Mouse (Mus musculus) granulocyte monocyte progenitor cell, adult 5-6 weeks (primary cell): ENCODE data around the gene Olfr1361. TPM values are rescaled to one million over a fixed set of nuclear protein-coding genes. Genes with fewer than 3 reads are reported as not detected.

Source experiments
- ATAC-seq: replicated peaks from 2 replicates; pipeline ENCODE4 v1.8.0; 2016; ENCODE audit warnings: mild to moderate bottlenecking, moderate TSS enrichment, inconsistent platforms; ENCODE audit not compliant: poor library complexity, severe bottlenecking
- total RNA-seq, 2 experiments: library from RNA; stranded (forward) in 1 of 2; stranded (reverse) in 1 of 2; fragments of 200-712, 200-1000 nt in 1 of 2; fragments of >200 nt in 1 of 2; fragmentation: Nextera tagmentation in 1 of 2; gene quantifications; 2 replicates each; pipeline ENCODE4 v1.2.3; 2014 to 2017

Olfr1361 gene
- total RNA-seq (2014; fragmentation: Nextera tagmentation) (not detected in 2 replicates), total RNA-seq (2017) (not detected in 2 replicates)

DNA sequence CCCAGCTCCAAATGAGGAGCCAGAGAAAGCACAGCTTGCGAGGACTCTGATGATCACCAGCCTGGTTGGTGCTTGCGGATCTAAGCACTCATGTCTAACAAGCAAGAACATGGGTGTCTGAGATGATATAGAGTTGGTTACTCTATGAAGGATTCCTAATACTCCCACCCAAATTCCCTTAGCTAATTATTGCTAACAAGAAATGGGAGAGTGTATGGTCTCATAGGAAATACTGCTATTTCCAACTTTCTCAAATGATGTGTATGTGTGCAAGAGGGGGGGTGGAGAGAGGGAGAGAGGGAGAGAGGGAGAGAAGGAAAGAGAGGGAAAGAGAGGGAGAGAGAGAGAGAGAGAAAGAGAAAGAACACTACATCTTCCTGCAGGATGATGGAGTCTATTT is at the start of gene Olfr1361:
Olfr1361 (minus strand) TSS at position 101 of the 400 bp plus-strand sequence.
- no peak for ATAC-seq

GRCm38 (mm10) chr13:21711698-21712097 is 48.5 kb upstream of the Olfr1361 start:
- ATAC-seq = no peak

- peak; percentile 46 for ATAC-seq
These were observed 47.8 kb upstream of the Olfr1361 start for GRCm38 (mm10) chr13:21710821-21711525.

DNA sequence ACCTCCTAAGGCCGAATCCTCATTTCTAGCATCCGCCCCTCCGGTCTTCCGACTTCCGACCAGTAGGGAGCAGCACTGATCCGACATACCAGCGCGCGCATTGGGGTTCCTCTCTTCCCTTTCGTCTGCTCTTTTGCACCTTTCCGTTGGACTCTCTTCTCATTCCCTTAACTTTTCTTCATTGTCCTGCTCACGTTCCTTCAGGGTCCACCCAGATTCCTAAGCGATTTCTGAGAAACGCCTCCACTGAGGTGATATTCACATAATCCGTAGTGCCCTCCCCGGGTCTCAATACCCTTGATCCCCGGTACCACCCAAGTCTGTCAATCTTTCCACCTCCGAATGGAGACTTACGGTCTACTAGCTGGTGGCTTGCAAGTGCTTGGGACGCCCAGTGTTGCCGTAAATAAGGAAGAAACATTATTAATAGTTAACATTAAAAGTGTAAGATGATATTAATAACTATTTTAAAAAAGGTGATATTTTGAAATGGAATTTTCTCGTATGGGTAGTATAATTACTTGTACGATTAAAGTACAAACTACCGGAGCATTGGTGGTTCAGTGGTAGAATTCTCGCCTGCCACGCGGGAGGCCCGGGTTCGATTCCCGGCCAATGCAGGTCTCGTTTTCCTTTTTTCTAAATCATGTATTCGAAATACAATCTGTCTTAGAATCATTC is 47.0 kb upstream of the Olfr1361 start:
- ATAC-seq = peak; percentile 89

DNA sequence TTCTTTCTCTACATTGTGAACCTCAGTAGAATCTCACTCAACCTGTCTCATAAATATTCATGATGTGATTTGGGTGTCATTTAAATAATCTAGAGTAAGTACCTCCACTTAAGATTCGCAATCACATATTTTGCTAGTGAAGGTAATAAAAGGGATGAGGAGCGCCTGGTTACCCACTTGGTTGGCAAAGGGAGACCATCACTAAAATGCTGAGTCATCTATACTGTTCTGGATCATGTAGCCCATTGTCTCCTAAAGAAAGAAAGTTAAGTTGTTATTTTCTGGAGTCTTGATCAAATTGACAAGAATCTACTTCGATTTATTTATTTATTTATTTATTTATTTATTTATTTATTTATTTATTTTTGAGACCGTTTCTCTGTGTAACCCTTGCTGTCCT is 43.5 kb upstream of the Olfr1361 start:
- no peak for ATAC-seq

DNA sequence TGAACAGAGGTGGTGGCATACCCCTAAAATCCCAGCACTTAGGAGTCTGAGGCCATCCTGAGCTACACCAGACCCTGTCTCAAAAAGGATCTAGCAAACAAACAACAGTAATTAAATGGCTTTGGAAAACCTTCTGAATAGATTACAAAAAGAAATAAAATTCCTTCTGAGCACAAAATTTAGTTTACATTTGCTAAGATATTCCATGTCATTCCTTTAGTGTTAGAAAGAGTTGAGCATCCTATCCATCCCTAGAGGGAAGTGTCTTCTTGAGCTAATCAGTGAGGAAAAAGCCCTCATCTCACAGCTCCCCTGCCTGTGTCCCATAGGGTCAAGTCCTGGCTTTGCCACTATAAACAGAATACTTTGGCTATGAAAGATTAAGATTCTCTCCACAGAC is 34.6 kb upstream of the Olfr1361 start, which contains the start of gene Olfr1359:
Olfr1359 (plus strand) TSS at position 301 of the 400 bp plus-strand sequence.
- no peak for ATAC-seq

DNA sequence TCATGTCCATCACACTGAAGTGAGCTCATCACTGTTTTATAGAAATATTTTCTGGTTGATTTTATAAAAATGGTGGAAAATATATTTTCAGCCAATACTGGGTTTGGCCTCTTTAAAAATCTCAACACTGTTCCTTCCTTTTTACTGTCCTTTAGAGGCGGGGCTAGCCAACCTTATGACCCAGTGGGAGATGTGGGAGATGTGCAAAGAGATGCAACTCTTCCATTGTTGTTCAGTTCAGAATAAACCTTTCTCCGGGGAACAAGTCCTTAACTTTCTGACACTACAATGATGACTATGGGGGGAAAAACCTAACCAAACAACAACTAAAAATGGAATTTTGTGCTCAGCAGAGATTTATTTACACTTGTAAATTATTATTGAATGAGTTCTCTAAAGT is 14.1 kb upstream of the Olfr1361 start, which contains the start of gene Olfr1360:
Olfr1360 (minus strand) TSS at position 101 of the 400 bp plus-strand sequence.
- ATAC-seq = no peak

- no peak for ATAC-seq
These were observed 20.8 kb downstream of the Olfr1361 start, which contains the start of gene Olfr11 for GRCm38 (mm10) chr13:21642418-21642817. Gene Olfr11 (minus strand): TSS chr13:21642518.

- no peak for ATAC-seq
These were observed 49.3 kb downstream of the Olfr1361 start, which contains the start of gene Olfr1362 for GRCm38 (mm10) chr13:21613922-21614321. Gene Olfr1362 (minus strand): TSS chr13:21614022.

Other genes with a start within 250 kb of the Olfr1361 start
Only the 30 nearest of the 33 such genes appear.
- gene Zkscan4, start 184.5 kb downstream of the Olfr1361 start, total RNA-seq (2014; fragmentation: Nextera tagmentation) = 0.81 TPM in 1 of 2 replicates, not detected in the other
- gene Zkscan4, start 184.5 kb downstream of the Olfr1361 start, total RNA-seq (2017) = 0.72 and 0.73 TPM in 2 replicates
- not detected in 2 replicates for gene Gm10065, start 183.9 kb downstream of the Olfr1361 start, total RNA-seq (2014; fragmentation: Nextera tagmentation)
- gene Gm10065, start 183.9 kb downstream of the Olfr1361 start, total RNA-seq (2017) = not detected in 2 replicates
- 0.21 and 1.2 TPM in 2 replicates for gene AK157302, start 168.2 kb downstream of the Olfr1361 start, total RNA-seq (2014; fragmentation: Nextera tagmentation)
- gene AK157302, start 168.2 kb downstream of the Olfr1361 start, total RNA-seq (2017) = 1.1 TPM in 1 of 2 replicates, not detected in the other
- 7.3 and 7.9 TPM in 2 replicates for gene Gm11273, start 162.0 kb downstream of the Olfr1361 start, total RNA-seq (2014; fragmentation: Nextera tagmentation)
- 4.4 and 6.8 TPM in 2 replicates for gene Gm11273, start 162.0 kb downstream of the Olfr1361 start, total RNA-seq (2017)
- gene Zkscan8, start 132.3 kb downstream of the Olfr1361 start, total RNA-seq (2014; fragmentation: Nextera tagmentation) = 10.9 TPM in 2 replicates
- 7.3 and 7.8 TPM in 2 replicates for gene Zkscan8, start 132.3 kb downstream of the Olfr1361 start, total RNA-seq (2017)
- not detected in 2 replicates for gene Olfr1366, start 120.6 kb downstream of the Olfr1361 start, total RNA-seq (2014; fragmentation: Nextera tagmentation)
- gene Olfr1366, start 120.6 kb downstream of the Olfr1361 start, total RNA-seq (2017) = not detected in 2 replicates
- not detected in 2 replicates for gene Olfr1535, start 103.5 kb downstream of the Olfr1361 start, total RNA-seq (2014; fragmentation: Nextera tagmentation)
- not detected in 2 replicates for gene Olfr1535, start 103.5 kb downstream of the Olfr1361 start, total RNA-seq (2017)
- not detected in 2 replicates for gene Olfr1364, start 81.6 kb downstream of the Olfr1361 start, total RNA-seq (2014; fragmentation: Nextera tagmentation)
- gene Olfr1364, start 81.6 kb downstream of the Olfr1361 start, total RNA-seq (2017) = not detected in 2 replicates
- not detected in 2 replicates for gene Olfr1362, start 49.4 kb downstream of the Olfr1361 start, total RNA-seq (2014; fragmentation: Nextera tagmentation)
- gene Olfr1362, start 49.4 kb downstream of the Olfr1361 start, total RNA-seq (2017) = not detected in 2 replicates
- not detected in 2 replicates for gene Olfr11, start 20.9 kb downstream of the Olfr1361 start, total RNA-seq (2014; fragmentation: Nextera tagmentation)
- not detected in 2 replicates for gene Olfr11, start 20.9 kb downstream of the Olfr1361 start, total RNA-seq (2017)
- gene Olfr1360, start 14.0 kb upstream of the Olfr1361 start, total RNA-seq (2014; fragmentation: Nextera tagmentation) = not detected in 2 replicates
- gene Olfr1360, start 14.0 kb upstream of the Olfr1361 start, total RNA-seq (2017) = not detected in 2 replicates
- not detected in 2 replicates for gene Olfr1359, start 34.7 kb upstream of the Olfr1361 start, total RNA-seq (2014; fragmentation: Nextera tagmentation)
- not detected in 2 replicates for gene Olfr1359, start 34.7 kb upstream of the Olfr1361 start, total RNA-seq (2017)
- 210 and 236 TPM in 2 replicates for gene Hist1h2bl, start 52.8 kb upstream of the Olfr1361 start, total RNA-seq (2014; fragmentation: Nextera tagmentation)
- gene Hist1h2bl, start 52.8 kb upstream of the Olfr1361 start, total RNA-seq (2017) = 416 and 515 TPM in 2 replicates
- gene Hist1h2ai, start 53.0 kb upstream of the Olfr1361 start, total RNA-seq (2014; fragmentation: Nextera tagmentation) = 17.2 TPM in 1 of 2 replicates, not detected in the other
- 2,072 and 5,185 TPM in 2 replicates for gene Hist1h2ai, start 53.0 kb upstream of the Olfr1361 start, total RNA-seq (2017)
- 4.5 TPM in 1 of 2 replicates, not detected in the other for gene Hist1h3h, start 54.3 kb upstream of the Olfr1361 start, total RNA-seq (2014; fragmentation: Nextera tagmentation)
- gene Hist1h3h, start 54.3 kb upstream of the Olfr1361 start, total RNA-seq (2017) = 334 and 360 TPM in 2 replicates
- 123 and 125 TPM in 2 replicates for gene Hist1h2bm, start 58.7 kb upstream of the Olfr1361 start, total RNA-seq (2014; fragmentation: Nextera tagmentation)
- 554 and 641 TPM in 2 replicates for gene Hist1h2bm, start 58.7 kb upstream of the Olfr1361 start, total RNA-seq (2017)
- 2.1 and 2.5 TPM in 2 replicates for gene Hist1h4j, start 71.7 kb upstream of the Olfr1361 start, total RNA-seq (2014; fragmentation: Nextera tagmentation)
- gene Hist1h4j, start 71.7 kb upstream of the Olfr1361 start, total RNA-seq (2017) = 277 and 325 TPM in 2 replicates
- gene Hist1h4k, start 87.1 kb upstream of the Olfr1361 start, total RNA-seq (2014; fragmentation: Nextera tagmentation) = 143 and 341 TPM in 2 replicates
- 2,272 and 2,398 TPM in 2 replicates for gene Hist1h4k, start 87.1 kb upstream of the Olfr1361 start, total RNA-seq (2017)
- 8.6 and 105 TPM in 2 replicates for gene Hist1h2ak, start 90.4 kb upstream of the Olfr1361 start, total RNA-seq (2014; fragmentation: Nextera tagmentation)
- gene Hist1h2ak, start 90.4 kb upstream of the Olfr1361 start, total RNA-seq (2017) = 1,120 and 1,478 TPM in 2 replicates
- gene Hist1h2bn, start 90.7 kb upstream of the Olfr1361 start, total RNA-seq (2014; fragmentation: Nextera tagmentation) = 168 and 218 TPM in 2 replicates
- 1,437 and 1,878 TPM in 2 replicates for gene Hist1h2bn, start 90.7 kb upstream of the Olfr1361 start, total RNA-seq (2017)
- gene Hist1h1b, start 117.2 kb upstream of the Olfr1361 start, total RNA-seq (2014; fragmentation: Nextera tagmentation) = 278 and 329 TPM in 2 replicates
- 1,634 and 1,715 TPM in 2 replicates for gene Hist1h1b, start 117.2 kb upstream of the Olfr1361 start, total RNA-seq (2017)
- gene Hist1h3i, start 120.0 kb upstream of the Olfr1361 start, total RNA-seq (2014; fragmentation: Nextera tagmentation) = 73.1 and 153 TPM in 2 replicates
- 268 and 310 TPM in 2 replicates for gene Hist1h3i, start 120.0 kb upstream of the Olfr1361 start, total RNA-seq (2017)
- gene Hist1h2an, start 123.8 kb upstream of the Olfr1361 start, total RNA-seq (2014; fragmentation: Nextera tagmentation) = 8.9 TPM in 1 of 2 replicates, not detected in the other
- 984 and 1,144 TPM in 2 replicates for gene Hist1h2an, start 123.8 kb upstream of the Olfr1361 start, total RNA-seq (2017)
- gene Hist1h2bp, start 124.1 kb upstream of the Olfr1361 start, total RNA-seq (2014; fragmentation: Nextera tagmentation) = 8.8 and 28.0 TPM in 2 replicates
- gene Hist1h2bp, start 124.1 kb upstream of the Olfr1361 start, total RNA-seq (2017) = 41.2 and 55.0 TPM in 2 replicates
- 261 and 279 TPM in 2 replicates for gene Hist1h2bq, start 146.8 kb upstream of the Olfr1361 start, total RNA-seq (2014; fragmentation: Nextera tagmentation)
- 496 and 652 TPM in 2 replicates for gene Hist1h2bq, start 146.8 kb upstream of the Olfr1361 start, total RNA-seq (2017)
- 54.5 TPM in 1 of 2 replicates, not detected in the other for gene Hist1h2ao, start 147.1 kb upstream of the Olfr1361 start, total RNA-seq (2014; fragmentation: Nextera tagmentation)
- gene Hist1h2ao, start 147.1 kb upstream of the Olfr1361 start, total RNA-seq (2017) = 38.4 TPM in 1 of 2 replicates, not detected in the other
- gene Hist1h4m, start 148.4 kb upstream of the Olfr1361 start, total RNA-seq (2014; fragmentation: Nextera tagmentation) = 72.5 and 88.1 TPM in 2 replicates
- gene Hist1h4m, start 148.4 kb upstream of the Olfr1361 start, total RNA-seq (2017) = 1,782 and 2,792 TPM in 2 replicates
- gene Hist1h4n, start 168.8 kb upstream of the Olfr1361 start, total RNA-seq (2014; fragmentation: Nextera tagmentation) = 21.5 and 58.9 TPM in 2 replicates
- 1,825 and 2,129 TPM in 2 replicates for gene Hist1h4n, start 168.8 kb upstream of the Olfr1361 start, total RNA-seq (2017)
- gene Hist1h2ap, start 170.1 kb upstream of the Olfr1361 start, total RNA-seq (2014; fragmentation: Nextera tagmentation) = 38.3 and 85.3 TPM in 2 replicates
- 5,843 and 7,480 TPM in 2 replicates for gene Hist1h2ap, start 170.1 kb upstream of the Olfr1361 start, total RNA-seq (2017)
- 243 and 249 TPM in 2 replicates for gene Hist1h2br, start 170.4 kb upstream of the Olfr1361 start, total RNA-seq (2014; fragmentation: Nextera tagmentation)
- gene Hist1h2br, start 170.4 kb upstream of the Olfr1361 start, total RNA-seq (2017) = 665 and 823 TPM in 2 replicates